Mouse (Mus musculus) lung, embryonic 15.5 days (tissue): ENCODE results near the gene Zhx3. TPM values are rescaled to one million over a fixed set of nuclear protein-coding genes. Genes with fewer than 3 reads are reported as not detected.
A peak's percentile ranks its signal among the peaks of the same experiment; 100 is the strongest.

ENCODE experiments used
- ATAC-seq: fragments of 200-750 bp; cut with Nextera tagmentation; 2 replicates; pipeline ENCODE4 v1.8.0; 2017; ENCODE audit warnings: moderate number of reproducible peaks, borderline replicate concordance; ENCODE audit not compliant: low FRiP score, low TSS enrichment; ENCODE audit errors: extremely low read depth
- H3K27ac ChIP-seq: fragments of 300-500 bp; sonication (generic); 2 replicates; pipeline ENCODE4 v1.5.1; 2015; ENCODE audit warnings: moderate library complexity, mild to moderate bottlenecking, inconsistent platforms
- H3K27me3 ChIP-seq: fragments of 300-500 bp; sonication (generic); 2 replicates; pipeline ENCODE4 v1.6.1; 2015; ENCODE audit warnings: inconsistent platforms
- H3K36me3 ChIP-seq: fragments of 300-500 bp; sonication (generic); 2 replicates; pipeline ENCODE4 v1.6.1; 2015; ENCODE audit warnings: inconsistent platforms
- H3K4me1 ChIP-seq: fragments of 300-500 bp; sonication (generic); 2 replicates; pipeline ENCODE4 v1.6.1; 2015; ENCODE audit warnings: inconsistent platforms
- H3K4me2 ChIP-seq: fragments of 300-500 bp; sonication (generic); 2 replicates; pipeline ENCODE4 v1.6.1; 2015; ENCODE audit warnings: inconsistent platforms, mild to moderate bottlenecking, moderate library complexity
- H3K4me3 ChIP-seq: fragments of 300-500 bp; sonication (generic); 2 replicates; pipeline ENCODE4 v1.5.1; 2015; ENCODE audit warnings: mild to moderate bottlenecking, inconsistent platforms
- H3K9ac ChIP-seq: fragments of 300-500 bp; sonication (generic); 2 replicates; pipeline ENCODE4 v1.6.1; 2015; ENCODE audit warnings: inconsistent platforms
- H3K9me3 ChIP-seq: fragments of 300-500 bp; sonication (generic); 2 replicates; pipeline ENCODE4 v1.6.1; 2016; ENCODE audit warnings: inconsistent platforms
- WGBS: fragments of 180-500 bp; shearing (Covaris S2); methylation state at CpG from one replicate; pipeline ENCODE4 v1.1.7; 2015; 5-methylcytosine and 5-hydroxymethylcytosine counted together
- polyA plus RNA-seq: library from polyadenylated mRNA; unstranded; fragments of >200 nt; fragmentation: Nextera tagmentation; extraction: Ambion mirVana; gene quantifications from 2 replicates; pipeline ENCODE4 v1.2.1, GENCODE M21; 2015

The Zhx3 gene
- polyA plus RNA-seq, 1 experiment from 2014 or later = 12.1 TPM

GRCm38 (mm10) chr2:160881462-160882101 lies 8.8 kb upstream of the Zhx3 start:
- Histone ChIP-seq H3K36me3 (no peaks in the 10 kb centered on the region), H3K9ac (no peak overlapping the region), H3K4me3 (no peak overlapping the region), H3K4me1 (peaks cover 9% of the 10 kb centered on the region), H3K9me3 (no peaks in the 10 kb centered on the region), H3K27ac (no peak overlapping the region), H3K27me3 (no peaks in the 10 kb centered on the region), H3K4me2 (no peak overlapping the region)
- WGBS = 40% methylated on average over 6 of the region's 6 CpGs
- no peak for ATAC-seq

- Histone ChIP-seq H3K4me2 (no peak within 1 kb of the TSS), H3K27ac (no peak within 1 kb of the TSS), H3K9me3 (no peaks in the 10 kb centered on the region), H3K36me3 (no peaks in the 10 kb centered on the region), H3K9ac (no peak within 1 kb of the TSS), H3K27me3 (no peaks in the 10 kb centered on the region), H3K4me3 (no peak within 1 kb of the TSS), H3K4me1 (peaks cover 9% of the 10 kb centered on the region)
- WGBS = 36% methylated on average over 13 of the region's 13 CpGs
- peak; percentile 68; the same call in 1 of the 2 replicates for ATAC-seq
These were observed 7.8 kb upstream of the Zhx3 start, which contains the start of gene Lpin3 for GRCm38 (mm10) chr2:160880453-160881195. TSS of gene Lpin3 (plus strand) at chr2:160880670.

- ATAC-seq = no peak
- Histone ChIP-seq H3K9me3 (no peaks in the 10 kb centered on the region), H3K27me3 (no peaks in the 10 kb centered on the region), H3K4me1 (peaks cover 19% of the 10 kb centered on the region), H3K27ac (no peak overlapping the region), H3K4me3 (no peak overlapping the region), H3K36me3 (no peaks in the 10 kb centered on the region), H3K9ac (no peak overlapping the region), H3K4me2 (no peak overlapping the region)
- 88% methylated on average over 4 of the region's 4 CpGs for WGBS
These were observed 3.3 kb upstream of the Zhx3 start for GRCm38 (mm10) chr2:160876115-160876514.

GRCm38 (mm10) chr2:160874231-160874877 lies 1.6 kb upstream of the Zhx3 start:
- no peaks in the 10 kb centered on the region for H3K27me3 ChIP-seq
- H3K9ac ChIP-seq = no peak overlapping the region
- H3K9me3 ChIP-seq = no peaks in the 10 kb centered on the region
- no peak overlapping the region for H3K4me2 ChIP-seq
- 59% methylated on average over 5 of the region's 5 CpGs for WGBS
- ATAC-seq = no peak
- H3K4me1 ChIP-seq = peaks cover 12% of the 10 kb centered on the region; the same call in 1 of the 2 replicates
- H3K36me3 ChIP-seq = no peaks in the 10 kb centered on the region
- H3K4me3 ChIP-seq = no peak overlapping the region
- H3K27ac ChIP-seq = no peak overlapping the region

GRCm38 (mm10) chr2:160872395-160872794 lies 403 bp downstream of the Zhx3 start:
- no peaks in the 10 kb centered on the region for H3K27me3 ChIP-seq
- peak overlapping the region; percentile 99 for H3K27ac ChIP-seq
- H3K4me3 ChIP-seq = peak overlapping the region; percentile 100
- no peaks in the 10 kb centered on the region for H3K36me3 ChIP-seq
- peak overlapping the region; percentile 70 for H3K4me2 ChIP-seq
- H3K9ac ChIP-seq = peak overlapping the region; percentile 100
- peak; percentile 89 for ATAC-seq
- WGBS = under 1% methylated on average over 45 of the region's 47 CpGs
- H3K9me3 ChIP-seq = no peaks in the 10 kb centered on the region
- peaks cover 12% of the 10 kb centered on the region; the same call in 1 of the 2 replicates for H3K4me1 ChIP-seq

- Histone ChIP-seq H3K36me3 (no peaks in the 10 kb centered on the region), H3K4me2 (peak overlapping the region; percentile 17; the same call in 1 of the 2 replicates), H3K9me3 (no peaks in the 10 kb centered on the region), H3K4me1 (peaks cover 12% of the 10 kb centered on the region; the same call in 1 of the 2 replicates), H3K9ac (no peak overlapping the region), H3K4me3 (no peak overlapping the region), H3K27ac (no peak overlapping the region), H3K27me3 (no peaks in the 10 kb centered on the region)
- WGBS = 76% methylated on average over 3 of the region's 3 CpGs
- ATAC-seq = no peak
These were observed 1.5 kb downstream of the Zhx3 start for GRCm38 (mm10) chr2:160871310-160871709.

DNA sequence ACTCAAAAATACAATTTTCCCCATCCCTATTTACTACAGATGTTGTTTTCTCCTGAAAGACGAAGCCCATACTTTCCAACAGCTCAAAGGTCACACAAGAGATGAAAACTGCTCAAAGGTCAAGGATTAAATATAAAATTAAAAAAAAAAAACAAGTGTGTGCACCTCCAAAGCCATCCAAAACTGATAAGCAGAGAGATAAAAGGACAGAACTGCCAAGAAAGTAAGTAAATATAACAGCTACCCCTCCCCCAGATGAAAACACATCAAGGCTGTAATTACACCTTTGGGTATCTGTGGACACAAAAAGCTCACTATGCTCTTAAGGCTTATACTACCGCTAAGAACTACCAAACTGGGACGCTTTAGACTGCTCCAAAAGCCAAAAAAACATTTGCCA lies 3.4 kb downstream of the Zhx3 start:
- H3K36me3 ChIP-seq = no peaks in the 10 kb centered on the region
- H3K4me3 ChIP-seq = no peak overlapping the region
- H3K27ac ChIP-seq = no peak overlapping the region
- no peaks in the 10 kb centered on the region for H3K9me3 ChIP-seq
- H3K9ac ChIP-seq = no peak overlapping the region
- no peak overlapping the region for H3K4me2 ChIP-seq
- H3K4me1 ChIP-seq = peaks cover 12% of the 10 kb centered on the region; the same call in 1 of the 2 replicates
- ATAC-seq = no peak
- WGBS = 75% methylated on average over 3 of the region's 3 CpGs
- H3K27me3 ChIP-seq = no peaks in the 10 kb centered on the region

DNA sequence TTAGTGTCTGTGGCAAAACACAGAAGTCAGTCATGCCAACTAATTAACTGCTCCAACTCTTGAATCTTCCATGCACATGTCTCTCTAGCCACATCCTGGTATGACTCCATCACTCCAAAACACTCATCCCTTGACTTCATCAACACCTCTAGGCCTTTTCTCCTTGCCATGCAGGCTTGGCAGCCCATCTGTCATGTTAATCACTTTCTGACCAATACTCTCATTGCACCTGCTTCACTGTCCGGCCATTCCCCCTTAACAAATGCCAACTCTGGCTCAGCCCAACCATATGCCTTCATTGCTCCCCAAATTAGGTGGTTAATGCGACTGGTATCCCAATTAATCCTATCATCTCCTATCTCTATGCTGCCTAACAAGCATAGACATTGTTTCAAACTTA lies 7.5 kb downstream of the Zhx3 start:
- no peaks in the 10 kb centered on the region for H3K9me3 ChIP-seq
- H3K4me2 ChIP-seq = no peak overlapping the region
- no peaks in the 10 kb centered on the region for H3K4me1 ChIP-seq
- no peak overlapping the region for H3K27ac ChIP-seq
- H3K27me3 ChIP-seq = no peaks in the 10 kb centered on the region
- WGBS = 79% methylated on average over 2 of the region's 2 CpGs
- ATAC-seq = no peak
- no peak overlapping the region for H3K9ac ChIP-seq
- H3K36me3 ChIP-seq = no peaks in the 10 kb centered on the region
- no peak overlapping the region for H3K4me3 ChIP-seq

GRCm38 (mm10) chr2:160864112-160864511 lies 8.7 kb downstream of the Zhx3 start:
- WGBS = 82% methylated on average over 1 of the region's 1 CpGs
- H3K36me3 ChIP-seq = no peaks in the 10 kb centered on the region
- no peak for ATAC-seq
- H3K4me3 ChIP-seq = no peak overlapping the region
- H3K9me3 ChIP-seq = no peaks in the 10 kb centered on the region
- H3K4me2 ChIP-seq = no peak overlapping the region
- no peak overlapping the region for H3K9ac ChIP-seq
- H3K27ac ChIP-seq = no peak overlapping the region
- H3K27me3 ChIP-seq = no peaks in the 10 kb centered on the region
- no peaks in the 10 kb centered on the region for H3K4me1 ChIP-seq

- no peaks in the 10 kb centered on the region for H3K9me3 ChIP-seq
- H3K4me3 ChIP-seq = no peak overlapping the region
- no peak overlapping the region for H3K27ac ChIP-seq
- no peaks in the 10 kb centered on the region for H3K4me1 ChIP-seq
- H3K36me3 ChIP-seq = no peaks in the 10 kb centered on the region
- ATAC-seq = no peak
- 56% methylated on average over 1 of the region's 1 CpGs for WGBS
- H3K27me3 ChIP-seq = no peaks in the 10 kb centered on the region
- H3K4me2 ChIP-seq = no peak overlapping the region
- no peak overlapping the region for H3K9ac ChIP-seq
These were observed 12.4 kb downstream of the Zhx3 start for GRCm38 (mm10) chr2:160860363-160860762.

DNA sequence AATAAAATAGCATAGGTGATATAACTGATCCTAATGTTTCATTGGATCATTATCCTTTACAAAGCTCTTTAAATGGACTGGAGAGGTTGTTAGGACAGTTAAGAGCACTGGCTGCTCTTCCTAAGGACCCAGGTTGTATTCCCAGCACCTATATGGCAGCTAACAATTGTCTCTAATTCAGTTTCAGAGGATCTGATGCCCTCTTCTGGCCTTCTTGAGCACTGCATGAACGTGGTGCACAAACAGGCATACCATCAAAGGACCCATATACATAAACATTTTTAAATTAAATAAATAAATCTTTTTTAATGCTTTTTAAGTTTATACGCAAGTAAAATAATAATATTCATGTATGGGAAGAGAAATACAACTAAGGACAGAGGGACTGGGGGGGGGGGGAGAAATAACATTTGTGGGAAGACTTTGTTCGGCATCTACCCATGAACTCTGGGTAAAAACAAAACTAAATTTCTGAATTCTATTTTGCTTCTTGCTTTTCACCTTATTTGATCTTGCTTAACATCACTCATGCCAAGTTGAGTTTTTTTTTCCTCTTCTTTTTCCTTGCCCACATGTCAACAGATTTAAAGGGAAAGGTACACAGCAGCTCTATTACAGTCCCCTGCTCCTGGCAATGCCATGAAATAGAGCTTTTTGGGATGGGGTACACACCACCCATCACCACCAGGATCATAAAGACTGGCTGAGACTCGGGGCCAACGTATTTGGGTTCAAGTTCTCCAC lies 16.3 kb downstream of the Zhx3 start:
- H3K4me1 ChIP-seq = no peaks in the 10 kb centered on the region

More for the DNA sequence above, 16.3 kb downstream of the Zhx3 start:
- H3K4me3 ChIP-seq = no peak overlapping the region
- no peaks in the 10 kb centered on the region for H3K9me3 ChIP-seq
- WGBS = 83% methylated on average over 5 of the region's 5 CpGs
- no peak overlapping the region for H3K27ac ChIP-seq
- H3K36me3 ChIP-seq = no peaks in the 10 kb centered on the region
- no peak for ATAC-seq
- no peaks in the 10 kb centered on the region for H3K27me3 ChIP-seq
- H3K4me2 ChIP-seq = no peak overlapping the region
- no peak overlapping the region for H3K9ac ChIP-seq
